Mouse (Mus musculus) kidney, adult 2 months (tissue): ENCODE measurements around the gene 1700013G24Rik.

Source experiments
- CTCF ChIP-seq: fragments of 200-500 bp; conservative IDR thresholded peaks from 2 replicates; pipeline ENCODE4 v1.5.1; 2011; ENCODE audit warnings: low read depth, mild to moderate bottlenecking, control low read depth, low read length, moderate library complexity, mixed read lengths; ENCODE audit not compliant: insufficient read depth, insufficient read length
- POLR2A ChIP-seq: fragments of 200-500 bp; IDR thresholded peaks from one replicate; pipeline ENCODE4 v1.6.1; 2011; ENCODE audit warnings: low read depth, low read length, control low read depth

GRCm38 (mm10) chr4:137466991-137467390 is 13.9 kb downstream of the 1700013G24Rik start:
- no peak for TF ChIP-seq CTCF
- TF ChIP-seq POLR2A = no peak
